Mouse (Mus musculus): ENCODE data around the gene Cd52. TPM values are rescaled to one million over a fixed set of nuclear protein-coding genes. Genes with fewer than 3 reads are reported as not detected.
A peak's percentile ranks its signal among the peaks of the same experiment; 100 is the strongest.

Gene Cd52
- total and polyA plus RNA-seq, 2 experiments from 2014 or later: 2.7 TPM; not detected in 1

GRCm38 (mm10) chr4:134128983-134129362 lies 34.1 kb upstream of the Cd52 start:
- DNase-seq (ENCODE audit: low spot score): no peak
- Histone ChIP-seq H3K4me3 (ENCODE audit: low read length) (peak overlapping the region; percentile 54), H3K4me1 (ENCODE audit: insufficient read depth, low read length) (peaks cover 17% of the 10 kb centered on the region), H3K4me2 (ENCODE audit: low read depth, low read length) (peak overlapping the region; percentile 91), H3K27ac (peak overlapping the region; percentile 68), H3K9me3 (ENCODE audit: low read length) (no peaks in the 10 kb centered on the region), H3K36me3 (ENCODE audit: insufficient read depth, low read length) (no peaks in the 10 kb centered on the region), H3K27me3 (ENCODE audit: insufficient read depth, low read length) (no peaks in the 10 kb centered on the region), H3K9ac (replicated peaks; ENCODE audit: low read length) (peak overlapping the region; percentile 74)
- TF ChIP-seq CTCF (IDR thresholded peaks at IDR 0.05; ENCODE audit: low read depth): no peak
- peak; percentile 55; the same call in 1 of the 2 replicates for ATAC-seq
- WGBS: 4% methylated on average over 14 of the region's 14 CpGs

GRCm38 (mm10) chr4:134128221-134128982 lies 33.5 kb upstream of the Cd52 start, which contains the start of gene Sh3bgrl3:
Gene Sh3bgrl3 (minus strand): TSS chr4:134128789.
- peak within 1 kb of the TSS; percentile 68 for H3K27ac ChIP-seq
- peak; percentile 93 for DNase-seq (ENCODE audit: low spot score)
- H3K27me3 ChIP-seq (ENCODE audit: insufficient read depth, low read length): no peaks in the 10 kb centered on the region
- no peak for TF ChIP-seq CTCF (IDR thresholded peaks at IDR 0.05; ENCODE audit: low read depth)
- ATAC-seq: peak; percentile 91
- peak within 1 kb of the TSS; percentile 54 for H3K4me3 ChIP-seq (ENCODE audit: low read length)
- no peaks in the 10 kb centered on the region for H3K9me3 ChIP-seq (ENCODE audit: low read length)
- under 1% methylated on average over 50 of the region's 50 CpGs for WGBS
- H3K36me3 ChIP-seq (ENCODE audit: insufficient read depth, low read length): no peaks in the 10 kb centered on the region
- H3K4me2 ChIP-seq (ENCODE audit: low read depth, low read length): peak within 1 kb of the TSS; percentile 91
- H3K4me1 ChIP-seq (ENCODE audit: insufficient read depth, low read length): peaks cover 17% of the 10 kb centered on the region
- peak within 1 kb of the TSS; percentile 74 for H3K9ac ChIP-seq (replicated peaks; ENCODE audit: low read length)

- WGBS: 56% methylated on average over 8 of the region's 8 CpGs
- peak overlapping the region; percentile 74 for H3K9ac ChIP-seq (replicated peaks; ENCODE audit: low read length)
- peaks cover 17% of the 10 kb centered on the region for H3K4me1 ChIP-seq (ENCODE audit: insufficient read depth, low read length)
- no peaks in the 10 kb centered on the region for H3K27me3 ChIP-seq (ENCODE audit: insufficient read depth, low read length)
- peak overlapping the region; percentile 68; the same call in 1 of the 2 replicates for H3K27ac ChIP-seq
- H3K9me3 ChIP-seq (ENCODE audit: low read length): no peaks in the 10 kb centered on the region
- H3K36me3 ChIP-seq (ENCODE audit: insufficient read depth, low read length): no peaks in the 10 kb centered on the region
- peak overlapping the region; percentile 54 for H3K4me3 ChIP-seq (ENCODE audit: low read length)
- peak overlapping the region; percentile 91 for H3K4me2 ChIP-seq (ENCODE audit: low read depth, low read length)
- ATAC-seq (no peak), DNase-seq (ENCODE audit: low spot score) (no peak)
- TF ChIP-seq CTCF (IDR thresholded peaks at IDR 0.05; ENCODE audit: low read depth): no peak
Observed at GRCm38 (mm10) chr4:134127793-134128192, 32.9 kb upstream of the Cd52 start.

- WGBS: 81% methylated on average over 7 of the region's 7 CpGs
- Histone ChIP-seq H3K36me3 (ENCODE audit: insufficient read depth, low read length) (no peaks in the 10 kb centered on the region), H3K4me2 (ENCODE audit: low read depth, low read length) (no peak overlapping the region), H3K4me1 (ENCODE audit: insufficient read depth, low read length) (peaks cover 17% of the 10 kb centered on the region), H3K9me3 (ENCODE audit: low read length) (no peaks in the 10 kb centered on the region), H3K27ac (no peak overlapping the region), H3K4me3 (ENCODE audit: low read length) (no peak overlapping the region), H3K27me3 (ENCODE audit: insufficient read depth, low read length) (no peaks in the 10 kb centered on the region), H3K9ac (replicated peaks; ENCODE audit: low read length) (0 out of 2 replicates have a peak overlapping the region, but pooled peaks have one; percentile 74)
- TF ChIP-seq CTCF (IDR thresholded peaks at IDR 0.05; ENCODE audit: low read depth): no peak
- no peak for DNase-seq (ENCODE audit: low spot score)
- ATAC-seq: no peak
Observed at GRCm38 (mm10) chr4:134127121-134127455, 32.2 kb upstream of the Cd52 start.

GRCm38 (mm10) chr4:134126300-134127120 lies 31.6 kb upstream of the Cd52 start:
- Histone ChIP-seq H3K4me3 (ENCODE audit: low read length) (no peak overlapping the region), H3K36me3 (ENCODE audit: insufficient read depth, low read length) (no peaks in the 10 kb centered on the region), H3K4me1 (ENCODE audit: insufficient read depth, low read length) (peaks cover 17% of the 10 kb centered on the region), H3K27me3 (ENCODE audit: insufficient read depth, low read length) (no peaks in the 10 kb centered on the region), H3K4me2 (ENCODE audit: low read depth, low read length) (no peak overlapping the region), H3K27ac (no peak overlapping the region), H3K9ac (replicated peaks; ENCODE audit: low read length) (no peak overlapping the region), H3K9me3 (ENCODE audit: low read length) (no peaks in the 10 kb centered on the region)
- TF ChIP-seq CTCF (IDR thresholded peaks at IDR 0.05; ENCODE audit: low read depth): no peak
- DNase-seq (ENCODE audit: low spot score): no peak
- WGBS: 87% methylated on average over 21 of the region's 21 CpGs
- ATAC-seq: no peak

GRCm38 (mm10) chr4:134125383-134126060 lies 30.6 kb upstream of the Cd52 start:
- H3K36me3 ChIP-seq (ENCODE audit: insufficient read depth, low read length): no peaks in the 10 kb centered on the region
- no peaks in the 10 kb centered on the region for H3K27me3 ChIP-seq (ENCODE audit: insufficient read depth, low read length)
- H3K9ac ChIP-seq (replicated peaks; ENCODE audit: low read length): no peak overlapping the region
- no peak overlapping the region for H3K27ac ChIP-seq
- peaks cover 17% of the 10 kb centered on the region for H3K4me1 ChIP-seq (ENCODE audit: insufficient read depth, low read length)
- no peak overlapping the region for H3K4me2 ChIP-seq (ENCODE audit: low read depth, low read length)
- TF ChIP-seq CTCF (IDR thresholded peaks at IDR 0.05; ENCODE audit: low read depth): no peak
- no peak for DNase-seq (ENCODE audit: low spot score)
- 83% methylated on average over 15 of the region's 15 CpGs for WGBS
- no peak for ATAC-seq
- H3K9me3 ChIP-seq (ENCODE audit: low read length): no peaks in the 10 kb centered on the region
- H3K4me3 ChIP-seq (ENCODE audit: low read length): no peak overlapping the region
